Mouse (Mus musculus) intestine, embryonic 14.5 days (tissue): Measurements from ENCODE around the gene Rbbp6. TPM values are rescaled to one million over a fixed set of nuclear protein-coding genes. Genes with fewer than 3 reads are reported as not detected.

Experiments used
- ATAC-seq: fragments of 200-750 bp; cut with Nextera tagmentation; replicated peaks from 2 replicates; pipeline ENCODE4 v1.8.0; 2017; ENCODE audit warnings: low read depth, moderate number of reproducible peaks, moderate TSS enrichment, moderate library complexity; ENCODE audit not compliant: low FRiP score, low TSS enrichment
- DNase-seq: peaks from one replicate; pipeline ENCODE4 v3.0.0-alpha.2; 2018; ENCODE audit warnings: low spot score
- H3K27ac ChIP-seq: fragments of 300-500 bp; sonication (generic); 2 replicates; pipeline ENCODE4 v1.5.1; 2014; ENCODE audit warnings: low read depth, mild to moderate bottlenecking, control low read depth
- H3K27me3 ChIP-seq: fragments of 300-500 bp; sonication (generic); replicated peaks from 2 replicates; pipeline ENCODE4 v1.6.1; 2014; ENCODE audit warnings: low read length, control low read depth; ENCODE audit not compliant: control insufficient read depth, insufficient read depth
- H3K36me3 ChIP-seq: fragments of 300-500 bp; sonication (generic); 2 replicates; pipeline ENCODE4 v1.6.1; 2014; ENCODE audit warnings: low read length, control low read depth; ENCODE audit not compliant: control insufficient read depth, insufficient read depth
- H3K4me1 ChIP-seq: fragments of 300-500 bp; sonication (generic); replicated peaks from 2 replicates; pipeline ENCODE4 v1.6.1; 2014; ENCODE audit warnings: low read length, control low read depth, mixed read lengths; ENCODE audit not compliant: control insufficient read depth, insufficient read depth
- H3K4me2 ChIP-seq: fragments of 300-500 bp; sonication (generic); 2 replicates; pipeline ENCODE4 v1.6.1; 2014; ENCODE audit warnings: low read length
- H3K4me3 ChIP-seq: fragments of 300-500 bp; sonication (generic); 2 replicates; pipeline ENCODE4 v1.5.1; 2014; ENCODE audit warnings: low read depth, low read length, control low read depth, mixed read lengths
- H3K9ac ChIP-seq: fragments of 300-500 bp; sonication (generic); 2 replicates; pipeline ENCODE4 v1.6.1; 2014; ENCODE audit warnings: mild to moderate bottlenecking, low read length
- H3K9me3 ChIP-seq: fragments of 300-500 bp; sonication (generic); 2 replicates; pipeline ENCODE4 v1.6.1; 2016; ENCODE audit warnings: low read length, control low read depth; ENCODE audit not compliant: control insufficient read depth
- WGBS: fragments of 180-500 bp; shearing (Covaris S2); extraction: QIAGEN DNeasy Blood & Tissue Kit; methylation state at CpG from one replicate; pipeline ENCODE4 v1.1.7; 2014; 5-methylcytosine and 5-hydroxymethylcytosine counted together
- polyA plus RNA-seq: library from polyadenylated mRNA; unstranded; fragments of >200 nt; fragmentation: Nextera tagmentation; extraction: Ambion mirVana; gene quantifications from 2 replicates; pipeline ENCODE4 v1.2.1, GENCODE M21; 2014

Rbbp6 gene
- polyA plus RNA-seq, 1 experiment from 2014 or later = 30.2 TPM

- H3K27ac ChIP-seq = no peak overlapping the region
- H3K4me3 ChIP-seq = peak overlapping the region; percentile 95; the same call in 1 of the 2 replicates
- ATAC-seq (no peak), DNase-seq (no peak)
- no peak overlapping the region for H3K9ac ChIP-seq
- peak overlapping the region; percentile 65 for H3K4me2 ChIP-seq
- 61% methylated on average over 4 of the region's 4 CpGs for WGBS
- peaks cover 9% of the 10 kb centered on the region; the same call in 1 of the 2 replicates for H3K36me3 ChIP-seq
- H3K9me3 ChIP-seq = no peaks in the 10 kb centered on the region
- no peaks in the 10 kb centered on the region for H3K27me3 ChIP-seq
- peaks cover 19% of the 10 kb centered on the region for H3K4me1 ChIP-seq
Measured at GRCm38 (mm10) chr7:122968751-122969150, 3.3 kb downstream of the Rbbp6 start.

GRCm38 (mm10) chr7:122969231-122970032 lies 3.9 kb downstream of the Rbbp6 start:
- Histone ChIP-seq H3K9ac (peak overlapping the region; percentile 100), H3K27me3 (no peaks in the 10 kb centered on the region), H3K4me2 (peak overlapping the region; percentile 65), H3K9me3 (no peaks in the 10 kb centered on the region), H3K27ac (peak overlapping the region; percentile 94), H3K4me1 (peaks cover 22% of the 10 kb centered on the region), H3K36me3 (peaks cover 13% of the 10 kb centered on the region; the same call in 1 of the 2 replicates), H3K4me3 (peak overlapping the region; percentile 95)
- ATAC-seq (peak; percentile 97), DNase-seq (peak; percentile 92)
- under 1% methylated on average over 62 of the region's 62 CpGs for WGBS

- Histone ChIP-seq H3K9ac (peak overlapping the region; percentile 100), H3K36me3 (peaks cover 20% of the 10 kb centered on the region), H3K27me3 (no peaks in the 10 kb centered on the region), H3K27ac (peak overlapping the region; percentile 94), H3K4me2 (peak overlapping the region; percentile 87), H3K4me1 (peaks cover 22% of the 10 kb centered on the region), H3K4me3 (peak overlapping the region; percentile 95), H3K9me3 (no peaks in the 10 kb centered on the region)
- WGBS = under 1% methylated on average over 61 of the region's 69 CpGs
- ATAC-seq (peak; percentile 67), DNase-seq (peak; percentile 81)
Measured at GRCm38 (mm10) chr7:122970119-122970781, 4.8 kb downstream of the Rbbp6 start.

DNA sequence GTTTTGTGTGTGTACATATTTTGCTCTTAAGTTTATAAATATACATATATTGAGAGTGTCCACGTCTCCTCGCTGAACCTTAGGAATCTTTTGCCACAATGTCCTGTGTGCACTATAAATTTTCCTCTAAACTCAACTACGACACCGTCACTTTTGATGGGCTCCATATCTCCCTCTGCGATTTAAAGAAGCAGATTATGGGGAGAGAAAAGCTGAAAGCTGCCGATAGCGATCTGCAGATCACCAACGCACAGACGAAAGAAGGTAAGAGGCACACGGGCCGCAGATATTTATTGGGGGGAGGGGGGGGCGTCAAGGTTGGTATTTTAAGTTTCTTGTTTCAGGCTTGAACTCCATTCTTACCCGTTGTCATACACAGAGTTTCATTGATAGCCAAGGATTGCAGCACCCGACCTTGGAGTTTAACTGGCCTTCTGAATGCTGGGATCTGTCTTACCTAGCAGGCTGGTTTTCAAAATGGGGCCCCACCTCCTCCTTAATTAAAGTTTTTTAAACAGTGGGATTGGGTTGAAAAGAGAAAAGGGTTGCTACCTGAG lies 5.5 kb downstream of the Rbbp6 start:
- Histone ChIP-seq H3K27ac (0 out of 2 replicates have a peak overlapping the region, but pooled peaks have one; percentile 94), H3K9me3 (no peaks in the 10 kb centered on the region), H3K36me3 (peaks cover 27% of the 10 kb centered on the region), H3K27me3 (no peaks in the 10 kb centered on the region), H3K4me2 (peak overlapping the region; percentile 87), H3K4me3 (peak overlapping the region; percentile 95), H3K4me1 (peaks cover 22% of the 10 kb centered on the region), H3K9ac (peak overlapping the region; percentile 100)
- no peak for DNase-seq
- ATAC-seq = no peak
- under 1% methylated on average over 14 of the region's 14 CpGs for WGBS

DNA sequence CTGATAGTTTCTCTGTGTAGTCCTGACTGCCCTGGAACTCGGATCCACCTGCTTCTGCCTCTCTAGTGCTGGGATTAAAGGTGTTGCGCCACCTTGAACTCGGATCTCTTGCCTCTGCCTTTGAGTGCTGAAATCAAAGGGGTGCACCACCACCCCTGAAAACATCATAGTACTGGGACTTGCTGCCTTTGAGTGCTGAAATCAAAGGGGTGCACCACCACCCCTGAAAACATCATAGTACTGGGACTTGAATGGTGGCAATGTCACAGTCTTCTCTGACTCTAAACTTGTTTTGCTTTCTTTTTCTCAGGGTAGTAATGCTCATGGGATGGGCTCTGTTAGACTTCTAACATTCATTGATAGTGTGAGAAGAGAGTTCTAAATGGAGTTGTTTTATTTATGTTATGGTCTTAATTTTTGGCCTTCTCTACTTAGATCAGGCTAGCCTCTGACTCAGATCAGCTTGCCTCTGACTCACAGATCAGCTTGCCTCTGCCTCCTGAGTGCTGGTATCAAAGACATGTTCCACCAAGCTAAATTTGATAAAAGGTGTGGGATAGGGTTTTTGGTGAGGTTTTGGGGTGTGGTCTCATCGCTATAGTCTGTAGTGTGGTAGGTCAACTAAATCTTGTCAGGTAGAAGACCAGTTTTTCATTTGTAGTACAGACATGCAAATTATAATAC lies 6.7 kb downstream of the Rbbp6 start:
- peak overlapping the region; percentile 95 for H3K4me3 ChIP-seq
- peak overlapping the region; percentile 87 for H3K4me2 ChIP-seq
- peaks cover 37% of the 10 kb centered on the region for H3K36me3 ChIP-seq
- H3K27ac ChIP-seq = no peak overlapping the region
- DNase-seq (no peak), ATAC-seq (no peak)
- H3K9ac ChIP-seq = peak overlapping the region; percentile 100; the same call in 1 of the 2 replicates
- H3K9me3 ChIP-seq = no peaks in the 10 kb centered on the region
- H3K4me1 ChIP-seq = peaks cover 22% of the 10 kb centered on the region
- H3K27me3 ChIP-seq = no peaks in the 10 kb centered on the region
- 88% methylated on average over 4 of the region's 4 CpGs for WGBS

DNA sequence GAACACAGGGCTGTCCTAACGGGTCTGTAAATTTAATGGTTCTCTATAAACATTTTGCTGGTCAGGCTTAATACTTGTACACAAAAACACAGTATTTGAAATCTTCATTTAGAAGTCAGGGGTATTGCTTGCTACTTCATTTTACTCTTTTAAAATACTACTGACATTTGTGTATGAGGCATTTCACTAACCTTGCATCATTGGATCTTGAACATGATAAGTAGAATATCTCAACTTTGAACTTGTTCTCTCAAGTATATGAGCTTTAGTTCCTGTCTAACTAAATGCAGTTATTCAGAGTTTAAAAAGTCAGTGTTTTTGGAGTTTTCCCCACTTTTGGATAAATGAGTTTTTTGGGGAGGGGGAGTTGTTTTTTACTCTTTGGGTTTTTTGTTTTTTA lies 14.0 kb downstream of the Rbbp6 start:
- no peak overlapping the region for H3K27ac ChIP-seq
- no peaks in the 10 kb centered on the region for H3K4me1 ChIP-seq
- 74% methylated on average over 1 of the region's 1 CpGs for WGBS
- H3K4me2 ChIP-seq = no peak overlapping the region
- H3K36me3 ChIP-seq = peaks cover 66% of the 10 kb centered on the region
- no peak overlapping the region for H3K4me3 ChIP-seq
- ATAC-seq (no peak), DNase-seq (no peak)
- no peak overlapping the region for H3K9ac ChIP-seq
- H3K27me3 ChIP-seq = no peaks in the 10 kb centered on the region
- H3K9me3 ChIP-seq = no peaks in the 10 kb centered on the region

DNA sequence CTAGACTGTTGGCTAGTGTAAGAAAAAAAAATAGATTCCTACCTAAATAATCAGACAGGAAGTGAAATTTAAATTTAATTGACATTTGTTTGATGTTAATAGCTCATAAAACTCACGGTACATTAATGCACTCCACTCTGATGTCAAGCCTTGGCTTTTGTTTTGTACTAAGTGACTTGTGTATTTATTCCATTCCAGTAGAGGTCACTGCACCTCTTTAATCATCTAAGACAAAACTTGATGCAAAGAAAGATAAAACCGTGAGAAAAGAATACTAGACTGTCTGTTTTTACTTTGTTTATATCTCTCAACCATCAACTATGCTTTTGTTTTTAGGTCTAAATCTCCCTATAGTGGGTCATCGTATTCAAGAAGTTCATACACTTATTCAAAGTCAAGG lies 32.7 kb downstream of the Rbbp6 start:
- H3K9me3 ChIP-seq = no peaks in the 10 kb centered on the region

DNA sequence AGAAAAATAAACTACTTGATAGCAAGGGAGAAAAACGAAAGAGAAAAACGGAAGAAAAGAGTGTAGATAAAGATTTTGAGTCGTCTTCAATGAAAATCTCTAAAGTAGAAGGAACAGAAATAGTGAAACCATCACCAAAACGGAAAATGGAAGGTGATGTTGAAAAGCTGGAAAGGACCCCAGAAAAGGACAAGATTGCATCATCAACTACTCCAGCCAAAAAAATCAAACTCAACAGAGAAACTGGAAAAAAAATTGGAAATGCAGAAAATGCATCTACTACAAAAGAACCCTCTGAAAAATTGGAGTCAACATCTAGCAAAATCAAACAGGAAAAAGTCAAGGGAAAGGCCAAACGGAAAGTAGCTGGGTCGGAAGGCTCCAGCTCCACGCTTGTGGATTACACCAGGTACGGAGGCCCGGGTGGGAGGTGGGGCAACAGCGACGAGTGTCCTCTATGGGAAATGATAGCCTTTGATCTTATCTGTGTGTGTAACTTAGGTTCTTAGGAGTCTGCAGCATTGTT lies 34.4 kb downstream of the Rbbp6 start:
- Histone ChIP-seq H3K9me3 (no peaks in the 10 kb centered on the region), H3K36me3 (peaks cover 98% of the 10 kb centered on the region), H3K27me3 (no peaks in the 10 kb centered on the region), H3K4me1 (no peaks in the 10 kb centered on the region), H3K9ac (no peak overlapping the region), H3K27ac (no peak overlapping the region), H3K4me2 (no peak overlapping the region), H3K4me3 (no peak overlapping the region)
- no peak for ATAC-seq
- DNase-seq = no peak
- 90% methylated on average over 11 of the region's 11 CpGs for WGBS

More for the DNA sequence above, 32.7 kb downstream of the Rbbp6 start:
- H3K9ac ChIP-seq = no peak overlapping the region
- no peak overlapping the region for H3K27ac ChIP-seq
- no peaks in the 10 kb centered on the region for H3K27me3 ChIP-seq
- H3K4me2 ChIP-seq = no peak overlapping the region
- DNase-seq = no peak
- no peaks in the 10 kb centered on the region for H3K4me1 ChIP-seq
- no peak overlapping the region for H3K4me3 ChIP-seq
- ATAC-seq = no peak
- WGBS = 75% methylated on average over 3 of the region's 3 CpGs
- peaks cover 96% of the 10 kb centered on the region for H3K36me3 ChIP-seq
